Mouse (Mus musculus): ENCODE measurements around the gene Itch. TPM values are rescaled to one million over a fixed set of nuclear protein-coding genes. Genes with fewer than 3 reads are reported as not detected.
A peak's percentile ranks its signal among the peaks of the same experiment; 100 is the strongest.
"Not testable (repeated sequence)": the region's sequence is repeated elsewhere in the genome, so short reads cannot be mapped to it uniquely, and the experiment has no call there.

Itch gene
- polyA plus RNA-seq (2017; shearing (Covaris generic)), result 10 to 100 TPM; 52.0 to 68.2 (median 58.8) TPM

DNA sequence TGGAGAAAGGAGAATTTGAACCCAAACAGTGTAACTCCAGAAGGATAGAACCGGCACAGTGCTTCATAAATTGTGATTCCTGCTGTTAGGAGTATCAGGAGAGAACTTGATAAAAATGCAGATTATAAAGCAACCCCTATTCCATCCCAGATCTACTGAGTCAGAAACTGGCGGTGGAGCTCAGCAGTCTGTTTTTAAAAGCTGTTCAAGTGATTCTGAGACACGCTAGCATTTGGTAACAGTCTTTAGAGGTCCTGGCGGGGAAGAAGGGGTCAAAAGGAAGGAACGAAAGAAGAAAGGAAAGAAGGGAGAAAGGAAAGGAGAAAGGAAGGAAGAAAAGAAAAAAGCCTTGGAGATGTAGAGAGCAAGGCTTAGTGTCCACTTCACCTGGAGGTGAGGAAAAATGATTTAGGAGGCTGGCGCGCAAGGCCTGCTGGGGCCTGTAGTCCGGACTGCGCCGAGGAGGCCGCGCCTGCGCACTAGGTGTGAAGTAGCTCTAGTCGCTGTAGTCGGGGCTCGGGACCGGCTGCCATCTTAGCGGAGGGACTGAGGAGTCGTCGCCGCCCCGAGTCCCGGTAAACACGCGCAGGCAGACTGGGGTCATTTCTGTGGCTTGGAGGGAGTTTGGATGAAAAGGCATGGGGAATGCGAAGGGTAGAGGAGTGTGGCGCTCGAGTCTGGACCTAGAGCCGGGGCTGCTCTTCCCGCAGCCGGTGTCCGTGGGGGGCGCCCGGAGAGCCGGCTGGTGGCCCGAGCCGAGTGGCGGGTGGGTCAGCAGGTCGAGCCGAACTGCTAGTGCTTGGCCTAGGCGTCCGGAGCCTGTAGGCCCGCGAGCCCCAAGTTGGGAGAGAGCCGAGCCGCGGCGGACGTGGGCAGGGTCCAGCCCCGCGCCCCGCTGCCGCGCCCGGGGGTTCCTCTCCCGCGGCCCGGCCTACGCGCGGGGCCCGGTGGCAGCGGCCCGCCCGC lies at the start of gene Itch:
Gene Itch, plus strand, starts transcription at position 499 of the 966 bp plus-strand sequence.
- peak; percentile 96 for ATAC-seq

DNA sequence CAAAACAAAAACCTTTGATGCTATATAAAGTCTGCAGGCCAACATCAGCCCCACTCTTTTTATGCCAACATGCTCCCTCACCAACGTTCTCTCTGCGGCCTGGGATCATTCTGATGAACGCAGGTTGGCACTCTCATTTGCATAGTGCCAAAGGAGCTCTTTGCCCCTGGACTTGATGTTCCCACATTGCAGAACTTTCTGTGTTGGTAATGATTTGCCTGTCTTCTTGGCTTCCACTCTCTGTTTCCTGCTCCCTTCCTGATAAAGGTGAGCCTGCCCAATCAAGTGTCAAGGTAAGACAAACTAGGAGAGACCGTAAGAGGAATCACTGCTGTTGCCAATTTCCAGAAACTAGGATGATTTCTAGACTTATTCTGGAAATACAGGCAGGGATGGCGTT lies 48.8 kb upstream of the Itch start:
- no peak for ATAC-seq

DNA sequence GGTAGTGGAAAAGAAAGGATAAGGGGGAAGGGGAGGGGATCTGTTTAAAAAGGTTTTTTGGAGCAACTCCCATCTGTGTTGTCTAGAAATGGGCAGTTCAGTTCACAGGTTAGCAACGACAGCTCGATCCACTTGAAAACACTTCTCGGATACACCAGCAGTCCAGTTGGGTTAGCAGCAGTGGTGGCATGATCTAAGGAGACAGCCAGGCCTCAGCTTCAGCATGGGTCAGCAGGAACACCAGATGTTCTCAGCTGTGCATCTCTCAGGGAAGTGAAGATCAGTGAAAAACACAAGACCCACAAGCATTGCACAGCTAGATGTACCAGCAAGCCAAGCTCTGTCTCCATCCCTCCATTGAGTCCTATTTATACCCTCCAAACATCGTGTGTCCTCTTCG lies 47.0 kb upstream of the Itch start:
- no peak for ATAC-seq

DNA sequence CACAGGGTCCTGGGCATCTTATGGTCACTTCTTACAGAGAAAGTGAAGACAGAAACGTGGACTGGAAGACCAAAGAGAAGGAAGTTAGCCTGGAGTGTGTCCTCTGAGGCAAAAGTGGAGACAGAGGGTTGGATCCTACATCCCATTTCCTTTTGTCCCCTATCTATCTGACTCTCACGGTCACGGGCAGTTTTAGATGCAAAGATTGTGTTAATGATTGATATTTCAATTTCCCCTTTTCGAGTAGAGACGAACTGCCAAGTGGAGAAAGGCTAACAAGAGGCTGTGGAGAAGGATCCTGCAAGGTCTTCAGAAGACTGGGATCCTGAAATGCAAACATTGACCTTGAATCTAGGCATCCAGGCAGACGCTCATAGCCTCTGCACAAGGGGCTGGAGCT lies 45.0 kb upstream of the Itch start:
- no peak for ATAC-seq

DNA sequence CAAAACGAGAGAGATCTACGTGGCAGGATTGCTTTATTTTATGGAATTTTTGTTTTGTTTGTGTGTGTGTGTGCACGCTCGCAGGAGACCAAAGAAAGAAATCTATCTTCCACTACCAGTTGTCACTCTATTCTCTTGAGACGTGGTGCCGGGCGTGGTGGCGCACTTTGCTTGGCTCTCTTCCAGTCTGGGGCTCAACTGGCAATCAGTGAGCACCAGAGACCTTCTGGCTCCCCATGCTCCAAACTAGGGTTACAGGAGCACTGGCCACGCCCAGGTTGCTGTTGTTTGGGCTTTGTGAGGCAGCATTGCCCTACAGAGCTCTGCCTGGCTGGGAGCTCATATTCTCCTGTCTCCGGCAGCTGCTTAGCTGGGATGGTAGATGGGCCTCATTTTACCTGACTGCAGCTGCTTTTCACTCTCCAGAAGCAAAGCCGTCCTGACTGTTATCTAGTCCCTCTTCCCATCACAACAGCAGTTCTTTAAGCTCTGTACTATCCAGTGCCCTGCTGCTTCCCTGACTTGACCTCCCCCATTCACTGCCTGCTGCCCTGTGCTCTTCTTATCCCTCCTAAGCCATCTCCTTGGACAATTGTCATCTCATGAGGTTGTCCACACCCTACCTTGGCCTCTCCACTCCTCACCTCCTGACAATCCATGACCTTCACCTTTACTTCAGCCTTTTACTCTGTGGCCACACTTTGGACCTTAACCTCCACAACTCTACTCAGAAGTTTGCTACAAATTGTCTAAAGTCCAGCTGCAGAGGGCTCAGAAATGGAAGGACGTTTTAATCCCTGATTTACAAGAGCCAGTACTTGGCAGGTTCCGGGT lies 42.2 kb upstream of the Itch start:
- ATAC-seq, result no peak

DNA sequence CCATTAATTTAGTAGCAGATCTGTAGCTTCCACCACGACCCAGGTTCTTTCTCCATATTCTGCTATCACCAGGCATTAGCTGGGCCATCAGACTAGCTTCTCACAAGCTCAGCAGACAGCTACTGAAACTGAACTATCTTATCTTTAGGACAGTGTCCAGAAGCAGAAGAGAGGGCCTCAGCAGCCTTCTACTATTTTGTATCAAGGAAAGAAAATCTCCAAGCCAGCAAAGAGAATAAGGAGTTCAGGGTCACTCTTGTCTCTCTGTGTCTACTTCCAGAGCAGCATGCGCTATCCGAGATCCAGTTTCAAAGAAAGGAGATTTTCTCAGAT lies 41.6 kb upstream of the Itch start:
- no peak for ATAC-seq

DNA sequence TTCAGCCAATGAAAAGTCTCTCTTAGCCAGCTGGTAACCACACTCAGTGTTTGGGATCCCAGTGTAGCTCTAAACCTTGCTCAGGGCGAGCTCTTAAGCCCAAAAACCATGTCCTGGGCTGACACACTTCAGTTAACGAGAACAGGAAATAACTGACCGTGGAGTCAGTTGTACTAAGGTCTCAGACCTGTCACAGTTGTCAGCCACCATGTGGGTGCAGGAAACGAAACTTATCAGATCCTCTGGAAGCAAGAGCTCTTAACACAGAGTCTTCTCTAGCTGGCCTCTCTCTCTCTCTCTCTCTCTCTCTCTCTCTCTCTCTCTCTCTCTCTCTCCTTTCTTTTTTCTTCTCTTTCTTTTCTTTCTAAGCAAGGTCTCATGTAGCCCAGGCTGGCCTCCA lies 39.9 kb upstream of the Itch start:
- no peak for ATAC-seq

DNA sequence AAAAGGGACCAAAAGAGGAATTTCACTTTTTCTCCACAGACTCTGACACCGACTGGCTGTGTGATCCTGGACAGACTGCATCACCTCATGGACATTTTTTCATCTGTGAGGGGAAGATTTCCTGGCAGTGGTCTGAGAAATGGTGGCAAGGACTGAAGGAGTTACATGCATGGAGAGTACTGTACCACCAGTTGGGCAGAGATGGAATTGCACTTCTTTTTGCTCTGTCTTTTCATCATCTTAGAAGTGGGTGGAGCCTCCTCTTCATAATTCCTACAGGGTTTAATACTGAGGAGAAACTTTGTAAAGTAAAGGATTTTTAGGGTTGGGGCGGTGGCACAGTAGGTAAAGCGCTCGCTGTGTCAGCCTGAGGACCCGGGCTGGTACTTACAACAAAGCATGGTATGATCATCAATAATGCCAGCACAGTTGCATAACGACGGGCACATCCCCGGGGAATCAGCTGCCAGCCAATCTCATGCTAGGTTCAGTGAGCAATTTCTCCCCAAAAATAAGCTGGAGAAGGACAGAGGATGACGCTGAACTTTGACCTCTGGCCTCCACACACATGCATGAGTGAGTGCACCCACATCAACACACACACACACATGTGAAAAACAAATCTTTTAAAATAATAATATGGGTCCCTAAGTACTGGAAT lies 34.5 kb upstream of the Itch start:
- no peak for ATAC-seq

DNA sequence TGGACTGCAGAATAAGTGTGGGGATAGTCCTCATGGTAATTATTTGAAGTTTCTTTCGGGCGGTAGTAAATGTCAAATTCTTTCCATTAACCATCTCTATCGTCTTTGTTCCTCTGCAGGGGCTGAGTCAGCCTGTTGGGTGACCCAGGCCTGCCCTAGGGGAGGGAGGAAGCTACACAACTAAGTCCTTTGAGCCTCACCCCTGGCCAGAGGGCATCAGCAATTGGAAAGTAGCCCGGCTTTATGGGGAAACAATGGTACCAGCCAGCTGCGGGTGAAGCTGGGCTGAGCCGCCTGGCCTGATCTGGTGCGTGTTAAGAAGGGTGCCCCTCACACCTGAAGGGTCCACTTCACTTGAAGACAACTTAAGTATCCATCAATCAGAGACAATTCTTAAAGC lies 33.9 kb upstream of the Itch start:
- ATAC-seq, result no peak

DNA sequence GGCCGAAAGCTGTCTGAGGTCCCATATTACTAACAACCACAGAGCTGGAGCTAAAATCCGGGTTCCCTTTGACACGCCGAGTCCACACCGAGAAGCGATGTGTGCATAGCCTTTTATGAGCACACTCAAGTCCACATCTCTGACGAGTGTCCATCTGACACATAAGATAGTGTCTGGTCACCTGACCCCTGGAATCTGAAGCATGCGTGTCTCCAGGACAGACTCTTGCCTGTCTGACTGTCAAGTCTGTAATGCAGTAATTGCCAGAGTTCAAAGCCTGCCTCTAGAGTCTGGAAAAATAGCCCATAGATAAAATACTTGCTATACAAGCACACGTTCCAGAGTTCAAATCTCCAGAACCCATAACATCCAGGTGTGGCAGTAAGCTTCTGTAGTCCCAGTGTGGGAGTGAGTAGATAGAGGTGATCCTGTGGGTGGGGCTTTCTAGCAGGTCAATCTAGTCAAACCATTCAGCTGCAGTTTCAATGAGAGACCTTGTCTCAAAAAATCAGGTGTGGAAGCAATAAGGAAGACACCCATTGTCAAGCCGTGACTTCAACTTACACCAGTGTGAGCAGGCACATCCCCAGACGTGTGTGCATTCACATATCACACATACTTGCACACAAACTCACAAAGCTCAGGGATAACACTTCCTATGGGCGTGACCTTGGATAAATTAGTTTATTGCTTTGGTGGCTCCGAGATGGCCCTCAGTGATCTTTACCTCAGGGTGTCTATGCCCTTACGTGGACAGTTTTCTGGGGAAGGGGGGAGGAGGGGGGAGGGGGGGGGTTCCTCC lies 33.1 kb upstream of the Itch start:
- ATAC-seq, result no peak

DNA sequence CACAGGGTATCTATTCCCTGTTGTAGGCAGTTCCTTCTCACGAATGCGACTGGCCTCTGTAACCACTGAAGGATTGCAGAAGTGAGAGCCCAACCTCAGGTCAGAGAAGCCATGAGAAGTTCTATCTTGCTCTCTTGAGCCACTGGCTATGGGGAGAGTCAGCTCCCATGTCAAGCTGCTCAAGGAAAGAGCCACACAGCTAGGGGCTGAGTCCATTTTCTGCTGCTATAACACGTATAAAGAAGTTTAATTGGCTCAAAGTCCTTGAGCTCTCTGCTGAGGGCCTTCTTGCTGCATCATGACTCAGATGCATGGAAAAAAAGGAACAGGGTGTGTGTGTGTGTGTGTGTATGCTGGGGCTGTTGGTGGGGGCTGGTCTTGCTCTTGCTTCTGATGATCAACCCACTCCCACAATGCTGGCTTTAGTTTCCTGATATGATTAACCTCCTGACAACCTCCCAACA lies 32.5 kb upstream of the Itch start:
- no peak for ATAC-seq

DNA sequence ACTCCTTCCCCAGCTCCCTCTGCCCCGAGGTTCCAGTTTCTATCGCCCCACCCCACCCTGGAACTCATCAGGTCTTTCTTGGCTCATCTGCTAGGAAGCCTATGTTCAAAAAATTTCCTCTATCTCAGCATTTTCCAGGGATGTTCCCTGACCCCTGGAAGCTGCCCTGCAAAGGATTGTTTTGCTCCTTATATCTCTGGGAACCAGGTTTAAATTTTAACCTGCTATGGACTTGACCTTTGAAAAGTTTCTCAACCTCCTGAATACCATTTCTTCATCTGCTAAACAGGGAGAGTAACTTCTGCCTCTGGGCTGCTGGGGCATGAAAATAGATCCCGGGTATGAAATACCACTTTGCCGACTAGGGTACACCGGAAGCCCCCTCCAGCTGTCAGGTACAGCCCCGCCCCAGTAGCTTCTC lies 31.5 kb upstream of the Itch start:
- ATAC-seq, result no peak

DNA sequence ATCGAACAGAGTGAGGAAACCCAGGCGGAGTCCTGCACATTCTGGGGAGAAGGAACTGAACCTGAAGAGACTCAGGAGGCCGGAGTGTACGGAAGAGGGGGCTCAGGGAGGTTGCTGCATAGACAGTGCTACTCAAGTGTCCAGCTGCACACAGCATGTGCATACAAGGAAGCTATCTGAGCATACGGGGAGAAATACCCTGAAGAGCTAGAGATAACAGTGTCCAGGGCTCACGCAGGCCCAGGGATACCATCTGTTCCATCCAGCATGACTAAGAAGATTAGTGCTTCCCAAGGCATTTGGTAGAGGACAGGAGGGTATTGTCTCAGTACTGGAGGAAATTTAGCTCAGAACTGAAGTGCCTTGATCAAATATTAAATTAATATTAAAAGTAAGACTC lies 29.7 kb upstream of the Itch start:
- no peak for ATAC-seq

DNA sequence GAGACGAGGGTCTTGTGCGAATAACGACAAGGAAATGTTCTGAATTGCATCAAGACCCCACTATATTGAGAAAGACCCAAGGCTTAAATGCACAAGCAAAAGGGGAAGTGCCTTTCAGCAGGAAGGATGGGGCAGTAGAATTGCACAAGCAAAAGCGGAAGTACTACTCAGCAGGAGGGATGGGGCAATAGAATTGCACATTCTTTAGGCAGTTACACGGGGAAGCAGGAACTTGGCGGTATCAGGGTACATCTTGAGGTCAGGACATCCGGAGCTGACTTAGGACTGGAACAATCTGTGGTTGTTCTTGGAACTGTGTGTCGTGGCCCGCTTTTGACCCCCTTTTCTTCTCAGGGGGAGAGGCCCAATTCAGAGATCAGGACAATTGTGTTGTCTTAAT lies 26.0 kb upstream of the Itch start:
- not testable (repeated sequence) for ATAC-seq

DNA sequence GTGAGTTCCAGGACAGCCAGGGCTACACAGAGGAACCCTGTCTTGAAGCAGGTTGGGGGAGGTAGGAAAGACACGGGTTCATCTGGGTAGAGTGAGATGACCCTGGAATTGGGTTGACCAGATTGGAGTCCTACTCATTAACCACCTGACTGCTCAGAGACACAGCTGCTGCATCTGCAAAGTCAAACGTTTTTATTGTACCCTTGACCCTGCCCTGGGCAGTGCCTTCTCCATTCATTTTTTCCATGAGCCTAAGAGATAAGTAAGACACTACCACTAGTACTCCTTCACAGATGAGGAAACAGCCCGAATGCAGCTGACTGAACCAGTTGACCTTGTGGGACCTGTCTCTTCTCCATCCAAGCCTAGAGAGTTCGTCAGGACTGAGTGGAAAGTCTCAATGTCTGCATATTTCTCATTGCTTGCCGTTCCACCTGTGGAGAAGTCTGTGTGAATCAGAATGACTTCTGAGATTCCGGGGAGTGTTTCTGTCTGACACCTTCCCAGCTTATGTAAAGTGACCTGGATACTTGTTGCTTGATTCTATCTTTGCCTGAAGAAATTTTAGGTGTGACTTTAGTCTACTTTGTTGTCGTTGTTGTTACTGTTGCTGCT lies 18.0 kb upstream of the Itch start:
- no peak for ATAC-seq

DNA sequence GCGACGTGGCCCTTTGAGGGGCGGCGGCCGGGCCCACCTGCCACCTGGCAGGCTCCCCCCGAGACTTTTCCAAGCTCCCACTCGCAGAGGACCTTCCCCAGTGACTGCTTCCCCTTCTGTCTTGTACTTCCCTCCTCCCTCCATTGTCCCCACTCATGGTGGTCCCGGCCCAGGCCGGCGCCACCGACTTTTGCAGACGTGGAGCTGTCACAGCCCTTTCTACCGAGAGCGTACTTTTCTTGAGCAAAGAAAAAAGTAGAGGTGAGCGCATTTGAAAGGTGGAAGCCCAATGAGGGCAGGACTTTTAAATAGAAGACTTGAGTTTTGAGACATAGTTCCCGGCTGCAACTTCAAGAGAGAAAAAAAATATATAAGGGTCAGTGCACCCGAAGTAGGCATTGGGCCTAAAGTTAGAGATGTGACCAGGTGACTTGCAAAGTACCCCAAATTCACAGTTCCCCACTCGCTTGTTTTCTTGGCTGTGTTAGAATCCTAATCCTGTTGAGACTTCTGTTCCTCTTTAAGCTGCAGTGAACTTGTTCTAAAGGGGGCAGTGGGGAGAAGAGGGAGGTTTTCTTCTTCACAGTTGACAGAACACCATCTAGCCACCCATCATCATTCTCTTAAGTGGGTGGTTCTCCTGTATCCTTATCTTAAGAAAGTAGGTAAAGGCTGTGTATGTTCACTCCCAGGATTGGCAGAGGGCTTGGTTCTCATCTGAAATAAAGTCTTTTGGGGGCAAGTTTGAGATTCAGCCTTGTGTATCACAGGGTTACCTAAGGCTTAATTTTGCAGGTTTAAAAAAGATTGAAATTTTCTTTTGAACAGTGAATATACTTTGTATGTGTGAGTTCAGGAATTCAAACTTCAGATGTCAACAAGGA lies 910 bp downstream of the Itch start:
- no peak for ATAC-seq

DNA sequence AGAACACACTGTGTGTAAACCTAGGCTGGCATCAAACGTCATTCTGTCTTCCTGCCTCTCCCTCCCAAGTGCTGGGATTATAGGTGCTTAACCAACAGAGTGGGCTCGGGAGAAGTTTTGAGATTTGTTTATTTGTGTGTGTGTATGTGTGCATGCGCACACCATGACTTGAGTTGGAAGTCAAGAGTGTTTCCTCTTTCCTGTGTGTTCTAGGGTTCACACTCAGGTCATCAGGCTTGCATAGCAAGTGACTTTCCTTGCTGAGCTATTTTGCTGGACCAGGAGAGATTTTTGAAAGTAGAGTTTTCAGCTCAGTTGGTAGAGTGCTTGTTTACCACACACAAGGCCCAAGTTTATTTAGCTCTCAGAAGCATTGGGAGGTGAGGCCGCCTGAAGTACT lies 1.8 kb downstream of the Itch start:
- ATAC-seq, result no peak

DNA sequence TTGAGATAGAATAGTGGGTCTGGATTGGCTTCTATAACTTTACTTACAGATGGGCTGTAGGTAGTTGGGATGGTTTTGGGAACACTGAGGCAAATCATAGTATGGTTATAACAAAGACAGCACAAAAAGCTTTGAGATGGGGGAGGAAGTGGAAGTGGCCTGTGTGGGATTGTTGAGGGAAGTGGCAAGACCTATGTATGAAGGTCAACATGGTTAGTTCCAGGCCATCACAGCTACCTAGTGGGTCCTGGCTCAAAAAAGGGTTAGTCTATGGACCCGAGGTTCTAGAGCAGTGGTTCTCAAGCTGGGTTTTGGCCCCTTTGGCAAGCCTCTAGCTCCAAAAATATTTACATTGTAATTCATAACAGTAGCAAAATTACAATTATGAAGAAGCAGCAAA lies 2.2 kb downstream of the Itch start:
- no peak for ATAC-seq

DNA sequence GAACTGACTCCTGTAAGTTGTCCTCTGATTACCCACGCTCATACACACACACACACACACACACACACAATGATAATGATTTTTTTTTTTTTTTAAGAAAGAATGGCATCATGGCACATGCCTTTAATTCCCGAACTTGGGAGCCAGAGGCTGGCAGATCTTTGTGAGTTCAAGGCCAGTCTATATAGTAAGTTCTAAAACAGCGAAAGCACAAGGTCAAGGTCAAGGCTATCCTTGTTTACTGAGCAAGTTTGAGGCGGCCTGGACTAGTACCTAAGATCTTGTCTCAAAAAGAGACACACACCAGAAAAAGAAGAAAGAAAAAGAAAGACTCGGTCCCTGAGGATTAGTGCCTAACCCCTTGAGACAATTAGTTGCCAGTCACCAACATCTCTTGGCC lies 7.7 kb downstream of the Itch start:
- no peak for ATAC-seq

DNA sequence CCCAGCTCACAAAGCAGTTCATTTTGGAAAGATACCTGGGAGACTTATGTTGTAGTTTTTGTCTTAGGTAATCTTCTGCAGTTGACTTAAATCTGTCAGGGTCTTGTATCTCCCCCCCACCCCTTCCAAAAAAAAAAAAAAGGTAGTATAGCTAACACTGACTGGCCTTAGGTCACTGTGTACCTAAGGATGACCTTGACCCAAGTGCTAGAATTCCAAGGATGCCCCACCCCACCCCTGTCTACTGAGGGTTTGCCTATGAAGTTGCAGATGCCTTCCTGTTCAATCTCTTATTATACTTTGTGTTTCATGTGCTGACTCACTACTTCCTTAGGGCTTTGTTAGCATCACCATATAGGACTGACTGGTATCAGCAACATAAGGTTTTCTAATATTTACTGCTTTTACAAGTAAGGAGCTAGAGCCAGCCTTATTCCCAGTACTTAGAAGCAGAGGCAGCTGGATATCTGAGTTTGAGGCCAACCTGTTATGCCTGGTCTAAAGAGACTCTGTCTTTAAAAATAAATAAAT lies 8.8 kb downstream of the Itch start:
- no peak for ATAC-seq

DNA sequence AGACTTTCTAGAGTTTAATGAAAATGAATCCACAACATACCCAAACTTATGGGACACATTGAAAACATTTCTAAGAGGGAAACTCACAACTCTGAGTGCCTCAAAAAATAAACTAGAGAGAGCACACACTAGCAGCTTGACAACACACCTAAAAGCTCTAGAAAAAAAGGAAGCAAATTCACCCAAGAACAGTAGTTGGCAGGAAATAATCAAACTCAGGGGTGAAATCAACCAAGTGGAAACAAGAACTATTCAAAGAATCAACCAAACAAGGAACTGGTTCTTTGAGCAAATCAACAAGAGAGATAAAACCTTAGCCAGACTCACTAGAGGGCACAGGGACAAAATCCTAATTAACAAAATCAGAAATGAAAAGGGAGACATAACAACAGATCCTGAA lies 16.0 kb downstream of the Itch start:
- not testable (repeated sequence) for ATAC-seq

Measured in inflammation-experienced regulatory T-cells, adult 6 months (primary cell).